Comparison of ENCODE assay signal across 11 mouse cellular contexts in the genomic region with DNA sequence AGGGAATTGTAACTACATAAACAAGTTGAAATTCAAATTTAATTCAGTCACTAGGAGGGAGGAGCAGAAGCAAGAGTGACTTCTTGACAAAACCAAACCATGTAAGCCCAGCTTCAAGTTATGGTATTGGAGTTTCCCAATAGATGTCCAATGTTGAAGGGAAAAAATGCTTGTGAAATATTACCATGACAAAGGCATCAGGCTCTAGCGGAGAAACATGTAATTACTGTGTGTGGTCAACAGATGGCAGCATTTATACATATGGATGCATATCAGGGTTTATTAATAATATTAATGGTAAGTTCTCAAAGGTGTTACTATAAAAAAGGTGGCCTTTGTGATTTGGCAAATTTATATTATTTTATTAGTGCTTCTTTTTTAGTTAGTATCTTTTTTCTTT. TPM values are rescaled to one million over a fixed set of nuclear protein-coding genes. Genes with fewer than 3 reads are reported as not detected.
A peak's percentile ranks its signal among the peaks of the same experiment; 100 is the strongest.
DNase-seq lines count a peak whose midpoint lies in the region; ATAC-seq and TF ChIP-seq lines count a peak whose summit lies in the region.
"Had no signal": no experiment of that assay in that cellular context is flagged by ENCODE, and none has a peak within 500 bp of the region (broad histone marks: within the 10 kb centered on the region; RNA-seq: fewer than 3 reads in every experiment).

No protein-coding gene starts in this region.

- peak; percentile 24 for DNase-seq in heart, adult 8-10 months (ENCODE audit: low spot score)
- DNase-seq in heart, postnatal 36 days = no peak
- DNase-seq in spleen, adult 2 months (ENCODE audit: low read depth in 1 of 2, low spot score in 2 of 2) = peak; percentile 3 to 12
- DNase-seq in spleen, postnatal 4 days (ENCODE audit: low spot score in 2 of 2) = no peak
- DNase-seq in cerebellum, adult 2 months = peak in 1 of 2 experiments; percentile 57
- no peak for DNase-seq in ovary, postnatal 10 days (ENCODE audit: low spot score)

- no peaks in the 10 kb centered on the region for H3K36me3 ChIP-seq in spleen, adult 2 months (ENCODE audit: control insufficient read depth, insufficient read depth, low read length)
- H3K36me3 ChIP-seq in hindbrain, embryonic 13.5 days = no peaks in the 10 kb centered on the region
- H3K36me3 ChIP-seq in midbrain, embryonic 15.5 days (replicated peaks) = no peaks in the 10 kb centered on the region

- H3K9me3 ChIP-seq in hindbrain, embryonic 13.5 days = no peaks in the 10 kb centered on the region
- H3K9me3 ChIP-seq in midbrain, embryonic 15.5 days = no peaks in the 10 kb centered on the region

- 6% methylated on average over 1 of the region's 1 CpGs for WGBS in spleen, adult 2 months
- WGBS in cerebellum, adult 2 months = 2% methylated on average over 1 of the region's 1 CpGs
- 0% methylated on average over 1 of the region's 1 CpGs for WGBS in hindbrain, embryonic 13.5 days
- WGBS in midbrain, embryonic 15.5 days = 0% methylated on average over 1 of the region's 1 CpGs

- no peak overlapping the region for H3K9ac ChIP-seq in hindbrain, embryonic 13.5 days
- no peak overlapping the region for H3K9ac ChIP-seq in midbrain, embryonic 15.5 days

- no peak for TF ChIP-seq POLR2A in spleen, adult 2 months (IDR thresholded peaks at IDR 0.05; ENCODE audit: low read depth, low read length)
- no peak for TF ChIP-seq POLR2A in cerebellum, adult 2 months (IDR thresholded peaks at IDR 0.05; ENCODE audit: borderline replicate concordance, insufficient read depth, low read length)

- H3K4me1 ChIP-seq in spleen, adult 2 months (ENCODE audit: control insufficient read depth, insufficient read depth, insufficient read length) = no peaks in the 10 kb centered on the region
- no peaks in the 10 kb centered on the region for H3K4me1 ChIP-seq in cerebellum, adult 2 months (ENCODE audit: control insufficient read depth, insufficient read depth, low read length)
- H3K4me1 ChIP-seq in hindbrain, embryonic 13.5 days (replicated peaks) = no peaks in the 10 kb centered on the region
- no peaks in the 10 kb centered on the region for H3K4me1 ChIP-seq in midbrain, embryonic 15.5 days

- ATAC-seq in hindbrain, embryonic 13.5 days (ENCODE audit: low FRiP score) = peak; percentile 36; the same call in 1 of the 2 replicates
- ATAC-seq in midbrain, embryonic 15.5 days (replicated peaks) = peak; percentile 65; the same call in 1 of the 2 replicates

- H3K27me3 ChIP-seq in spleen, adult 2 months (ENCODE audit: control insufficient read depth, insufficient read depth, low read length) = no peaks in the 10 kb centered on the region
- H3K27me3 ChIP-seq in cerebellum, adult 2 months (ENCODE audit: control insufficient read depth, insufficient read depth, low read length) = no peaks in the 10 kb centered on the region
- no peaks in the 10 kb centered on the region for H3K27me3 ChIP-seq in hindbrain, embryonic 13.5 days
- no peaks in the 10 kb centered on the region for H3K27me3 ChIP-seq in midbrain, embryonic 15.5 days (replicated peaks)

- intact Hi-C loops in heart, postnatal 36 days (cut with DNase I) = loop anchor here (2.0 to 10.0 kb wide), 4 partner anchors 33 to 859 kb away; no protein-coding TSS in a partner anchor

- H3K27ac ChIP-seq in spleen, adult 2 months (ENCODE audit: insufficient read depth, low read length) = no peak overlapping the region
- no peak overlapping the region for H3K27ac ChIP-seq in cerebellum, adult 2 months (ENCODE audit: insufficient read depth, low read length)
- H3K27ac ChIP-seq in hindbrain, embryonic 13.5 days = no peak overlapping the region
- no peak overlapping the region for H3K27ac ChIP-seq in midbrain, embryonic 15.5 days

- H3K4me2 ChIP-seq in hindbrain, embryonic 13.5 days = no peak overlapping the region
- no peak overlapping the region for H3K4me2 ChIP-seq in midbrain, embryonic 15.5 days

- no peak overlapping the region for H3K4me3 ChIP-seq in spleen, adult 2 months (ENCODE audit: extremely low read depth, insufficient read depth, insufficient read length)
- H3K4me3 ChIP-seq in cerebellum, adult 2 months (replicated peaks; ENCODE audit: insufficient read depth, low read depth, low read length) = no peak overlapping the region
- no peak overlapping the region for H3K4me3 ChIP-seq in hindbrain, embryonic 13.5 days
- no peak overlapping the region for H3K4me3 ChIP-seq in midbrain, embryonic 15.5 days

- TF ChIP-seq CTCF in spleen, adult 2 months (IDR thresholded peaks at IDR 0.05; ENCODE audit: extremely low read depth, insufficient read depth, insufficient read length, insufficient replicate concordance) = no peak
- TF ChIP-seq CTCF in cerebellum, adult 2 months (IDR thresholded peaks at IDR 0.05; ENCODE audit: borderline replicate concordance, insufficient read depth, low read depth, low read length) = peak; percentile 45; the same call in 1 of the 2 replicates

RNA-seq across cellular contexts. Expression of a gene that starts 13.9 kb away (rescaled TPM):
- total RNA-seq in heart, adult 8-10 months (2022) = not detected
- not detected for total RNA-seq in heart, postnatal 36 days (2021)
- not detected in 2 replicates for polyA plus RNA-seq in spleen, adult 2 months (2012; rRNA removed)
- 0.06 TPM in 1 of 2 replicates, not detected in the other for polyA plus RNA-seq in cerebellum, adult 2 months (2012; rRNA removed)
- not detected in 2 replicates for polyA plus RNA-seq in hindbrain, embryonic 13.5 days (2015; fragmentation: Nextera tagmentation; extraction: Ambion mirVana)
- not detected in 2 replicates for polyA plus RNA-seq in midbrain, embryonic 15.5 days (2015; fragmentation: Nextera tagmentation; extraction: Ambion mirVana)
- total RNA-seq: adrenal gland, postnatal 36 days; layer of hippocampus, adult 8-10 months had no signal

RNA-seq across cellular contexts. Expression of a gene that starts 20.0 kb away (rescaled TPM):
- total RNA-seq in heart, adult 8-10 months (2022) = under 1 TPM in 1 of 4 experiments, not detected in 3; 0.11 TPM
- total RNA-seq in heart, postnatal 36 days (2021) = not detected
- not detected in 2 replicates for polyA plus RNA-seq in spleen, adult 2 months (2012; rRNA removed)
- 3.2 and 5.1 TPM in 2 replicates for polyA plus RNA-seq in cerebellum, adult 2 months (2012; rRNA removed)
- 0.05 TPM in 1 of 2 replicates, not detected in the other for polyA plus RNA-seq in hindbrain, embryonic 13.5 days (2015; fragmentation: Nextera tagmentation; extraction: Ambion mirVana)
- 0.09 TPM in 1 of 2 replicates, not detected in the other for polyA plus RNA-seq in midbrain, embryonic 15.5 days (2015; fragmentation: Nextera tagmentation; extraction: Ambion mirVana)
- polyA plus RNA-seq: small intestine, adult 2 months had no signal

Comparison
In these comparisons a context has a peak if more than half of its experiments do, and no peak if none do; other contexts are left out.
1. DNase-seq: peak in heart, adult 8-10 months (single experiment) and spleen, adult 2 months (2 of 2); none in heart, postnatal 36 days (0 of 2), spleen, postnatal 4 days (0 of 2) and ovary, postnatal 10 days (single experiment).